Mouse (Mus musculus) kidney, adult 8-10 months (tissue): ENCODE data around the gene F8.
A peak's percentile ranks its signal among the peaks of the same experiment; 100 is the strongest.
"Not testable (repeated sequence)": the region's sequence is repeated elsewhere in the genome, so short reads cannot be mapped to it uniquely, and the experiment has no call there.

Source experiments
- DNase-seq, 2 experiments: peaks; one replicate each; pipeline ENCODE4 v3.0.0; 2022

F8 gene

GRCm38 (mm10) chrX:75382195-75382771 is at the start of gene F8, which contains the start of gene Fundc2:
Gene F8 (minus strand): TSS chrX:75382615.
Gene Fundc2 (plus strand): TSS chrX:75382399.
- peak; percentile 45 to 75 for DNase-seq

- DNase-seq: peak; percentile 91
These were observed 33.7 kb upstream of the F8 start, which contains the start of the genes Cmc4, Mtcp1 and Brcc3 for GRCm38 (mm10) chrX:75415936-75416785. Gene Cmc4 (minus strand): TSS chrX:75416584. Gene Mtcp1 (minus strand): TSS chrX:75416588. Gene Brcc3 (plus strand): TSS chrX:75416628.

GRCm38 (mm10) chrX:75409711-75410110 is 27.3 kb upstream of the F8 start:
- no peak for DNase-seq

- DNase-seq: no peak
These were observed 20.9 kb upstream of the F8 start for GRCm38 (mm10) chrX:75403350-75403749.

- peak in 1 of 2 experiments; percentile 26 for DNase-seq
These were observed 20.3 kb upstream of the F8 start for GRCm38 (mm10) chrX:75402668-75403067.

GRCm38 (mm10) chrX:75399471-75399870 is 17.1 kb upstream of the F8 start:
- peak in 1 of 2 experiments; percentile 49 for DNase-seq

- no peak for DNase-seq
These were observed 716 bp downstream of the F8 start for GRCm38 (mm10) chrX:75381699-75382098.

GRCm38 (mm10) chrX:75381176-75381575 is 1.2 kb downstream of the F8 start:
- DNase-seq: no peak

GRCm38 (mm10) chrX:75376815-75377214 is 5.6 kb downstream of the F8 start:
- DNase-seq: no peak

GRCm38 (mm10) chrX:75372666-75373425 is 9.6 kb downstream of the F8 start:
- DNase-seq: peak in 1 of 2 experiments; percentile 29

- DNase-seq: no peak
These were observed 12.2 kb downstream of the F8 start for GRCm38 (mm10) chrX:75370197-75370596.

GRCm38 (mm10) chrX:75323556-75323955 is 58.9 kb downstream of the F8 start:
- DNase-seq: no peak

GRCm38 (mm10) chrX:75271676-75272075 is 110.7 kb downstream of the F8 start:
- DNase-seq: no peak

- DNase-seq: not testable (repeated sequence)
These were observed 148.6 kb downstream of the F8 start for GRCm38 (mm10) chrX:75233603-75234376.

GRCm38 (mm10) chrX:75231456-75231855 is 151.0 kb downstream of the F8 start:
- no peak for DNase-seq

- DNase-seq: no peak
These were observed 218.7 kb downstream of the F8 start, which contains the start of gene Smim9 for GRCm38 (mm10) chrX:75163670-75164069. Gene Smim9 (minus strand): TSS chrX:75163770.

- peak; percentile 34 to 63 for DNase-seq
These were observed 226.7 kb downstream of the F8 start for GRCm38 (mm10) chrX:75155576-75156243.

- no peak for DNase-seq
These were observed 230.2 kb downstream of the F8 start for GRCm38 (mm10) chrX:75152249-75152648.

- DNase-seq: no peak
These were observed 232.1 kb downstream of the F8 start for GRCm38 (mm10) chrX:75150304-75150703.

- no peak for DNase-seq
These were observed 234.0 kb downstream of the F8 start for GRCm38 (mm10) chrX:75148414-75148813.

- not testable (repeated sequence) for DNase-seq
These were observed 239.3 kb downstream of the F8 start for GRCm38 (mm10) chrX:75143124-75143555.

GRCm38 (mm10) chrX:75138182-75138581 is 244.2 kb downstream of the F8 start:
- no peak for DNase-seq
